Mouse (Mus musculus): ENCODE measurements around the gene Iqcd. TPM values are rescaled to one million over a fixed set of nuclear protein-coding genes. Genes with fewer than 3 reads are reported as not detected.

The Iqcd gene
- polyA plus RNA-seq, 1 experiment from 2014 or later, result 0.54 TPM

DNA sequence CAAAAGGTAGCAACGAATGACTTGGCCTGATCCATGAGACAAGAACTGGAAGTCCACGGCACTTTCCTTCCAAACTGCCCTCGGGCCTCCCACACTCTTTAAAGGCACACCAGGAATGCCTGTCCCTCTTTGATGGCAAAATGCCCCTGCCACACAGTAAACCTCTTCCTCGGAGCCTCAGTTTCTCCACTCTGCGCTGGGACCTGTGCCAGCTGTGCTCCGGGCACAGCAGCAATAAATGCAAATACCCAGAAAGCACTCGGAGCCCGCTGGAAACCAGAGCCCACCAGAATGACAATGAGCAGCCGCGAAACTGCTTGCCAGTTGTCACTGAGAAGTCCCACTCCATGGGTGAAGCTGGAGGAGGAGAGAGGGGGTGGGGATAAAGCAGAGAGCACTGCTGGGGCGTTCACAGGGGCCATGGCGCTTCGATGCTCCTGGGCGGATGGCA lies 21.0 kb upstream of the Iqcd start:
- no peaks in the 10 kb centered on the region for H3K9me3 ChIP-seq (ENCODE audit: control insufficient read depth, low read depth, low read length)
- H3K27me3 ChIP-seq (ENCODE audit: control insufficient read depth, insufficient read depth, low read length), result no peaks in the 10 kb centered on the region
- H3K4me1 ChIP-seq (ENCODE audit: control insufficient read depth, insufficient read depth, low read length), result peaks cover 81% of the 10 kb centered on the region
- H3K4me2 ChIP-seq (replicated peaks; ENCODE audit: low read depth, low read length), result no peak overlapping the region
- 58% methylated on average over 14 of the region's 14 CpGs for WGBS
- H3K9ac ChIP-seq (replicated peaks; ENCODE audit: low read depth, low read length), result no peak overlapping the region
- H3K4me3 ChIP-seq (ENCODE audit: low read depth, low read length), result no peak overlapping the region
- no peaks in the 10 kb centered on the region for H3K36me3 ChIP-seq (ENCODE audit: control insufficient read depth, insufficient read depth, low read length)
- peak overlapping the region; percentile 70 for H3K27ac ChIP-seq (ENCODE audit: low read length)
- ATAC-seq (ENCODE audit: insufficient number of reproducible peaks, insufficient read depth, low FRiP score, low read depth), result no peak

DNA sequence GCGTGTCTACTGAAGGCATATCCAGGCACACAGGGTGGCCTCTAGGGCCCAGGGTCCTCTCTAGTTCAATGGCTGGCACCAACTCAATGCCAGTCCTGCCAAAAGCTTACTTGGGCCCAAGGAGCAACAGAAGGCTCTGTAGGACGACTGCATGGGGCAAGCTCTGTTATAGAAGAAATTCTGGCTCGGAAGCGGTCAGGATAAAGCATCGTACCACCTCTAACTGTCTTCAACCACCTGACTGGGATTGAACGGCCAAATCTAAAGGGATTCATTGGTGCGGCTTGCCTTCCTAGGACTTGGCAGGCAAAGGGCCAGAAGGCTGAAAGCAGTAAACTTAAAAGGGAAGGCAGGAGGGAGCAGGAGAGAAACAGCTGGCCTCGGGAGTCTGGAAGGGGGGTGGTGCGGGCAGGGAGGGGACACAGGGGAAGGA lies 20.5 kb upstream of the Iqcd start:
- Histone ChIP-seq H3K36me3 (ENCODE audit: control insufficient read depth, insufficient read depth, low read length) (no peaks in the 10 kb centered on the region), H3K9me3 (ENCODE audit: control insufficient read depth, low read depth, low read length) (no peaks in the 10 kb centered on the region), H3K27me3 (ENCODE audit: control insufficient read depth, insufficient read depth, low read length) (no peaks in the 10 kb centered on the region), H3K4me1 (ENCODE audit: control insufficient read depth, insufficient read depth, low read length) (peaks cover 75% of the 10 kb centered on the region), H3K27ac (ENCODE audit: low read length) (peak overlapping the region; percentile 70), H3K4me3 (ENCODE audit: low read depth, low read length) (no peak overlapping the region), H3K4me2 (replicated peaks; ENCODE audit: low read depth, low read length) (no peak overlapping the region), H3K9ac (replicated peaks; ENCODE audit: low read depth, low read length) (no peak overlapping the region)
- WGBS, result 48% methylated on average over 9 of the region's 9 CpGs
- no peak for ATAC-seq (ENCODE audit: insufficient number of reproducible peaks, insufficient read depth, low FRiP score, low read depth)

DNA sequence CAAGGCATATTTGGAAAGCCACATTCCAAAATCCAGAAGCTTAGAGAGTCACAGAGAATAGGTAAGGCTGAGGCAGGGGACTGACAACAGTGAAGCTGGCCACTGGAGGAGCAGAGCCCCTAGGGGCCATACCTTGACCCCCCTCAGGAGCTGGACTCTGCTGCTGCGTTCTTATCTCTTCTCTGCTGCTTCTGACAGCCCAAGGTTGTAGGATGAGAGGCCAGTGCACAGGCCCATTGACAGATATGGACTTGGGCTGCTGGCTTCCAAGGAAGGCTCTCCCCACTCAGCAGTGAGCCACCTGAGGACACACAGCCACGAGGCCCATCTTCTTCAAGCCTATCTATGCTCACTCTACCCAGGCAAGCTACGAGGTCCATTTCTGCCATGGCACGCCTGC lies 19.9 kb upstream of the Iqcd start:
- H3K4me3 ChIP-seq (ENCODE audit: low read depth, low read length), result no peak overlapping the region
- H3K9ac ChIP-seq (replicated peaks; ENCODE audit: low read depth, low read length), result no peak overlapping the region
- peaks cover 71% of the 10 kb centered on the region for H3K4me1 ChIP-seq (ENCODE audit: control insufficient read depth, insufficient read depth, low read length)
- no peaks in the 10 kb centered on the region for H3K9me3 ChIP-seq (ENCODE audit: control insufficient read depth, low read depth, low read length)
- H3K27ac ChIP-seq (ENCODE audit: low read length), result peak overlapping the region; percentile 70; the same call in 1 of the 2 replicates
- ATAC-seq (ENCODE audit: insufficient number of reproducible peaks, insufficient read depth, low FRiP score, low read depth), result no peak
- H3K27me3 ChIP-seq (ENCODE audit: control insufficient read depth, insufficient read depth, low read length), result no peaks in the 10 kb centered on the region
- WGBS, result 77% methylated on average over 4 of the region's 4 CpGs
- H3K4me2 ChIP-seq (replicated peaks; ENCODE audit: low read depth, low read length), result no peak overlapping the region
- no peaks in the 10 kb centered on the region for H3K36me3 ChIP-seq (ENCODE audit: control insufficient read depth, insufficient read depth, low read length)

DNA sequence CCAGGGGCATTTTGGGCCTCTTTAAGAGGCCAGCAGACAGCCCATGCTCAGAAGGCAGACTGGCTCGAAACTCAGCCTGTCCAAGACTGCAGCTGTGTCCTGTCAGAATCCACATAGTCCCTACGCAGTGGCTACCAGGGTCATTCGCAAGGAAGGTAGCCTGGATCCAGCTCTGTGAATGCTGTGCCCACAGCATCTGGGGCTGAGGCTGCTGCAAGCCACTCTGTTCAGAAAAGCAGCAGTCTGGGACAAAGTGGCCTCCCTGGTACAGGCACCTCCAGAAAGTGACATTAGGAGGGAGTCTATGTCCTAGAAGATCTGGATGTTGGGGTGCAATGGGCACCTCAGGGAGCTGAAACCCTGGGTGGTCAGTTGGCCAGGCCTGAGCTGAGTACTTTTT lies 19.0 kb upstream of the Iqcd start:
- 62% methylated on average over 3 of the region's 3 CpGs for WGBS
- no peak overlapping the region for H3K4me3 ChIP-seq (ENCODE audit: low read depth, low read length)
- no peak overlapping the region for H3K27ac ChIP-seq (ENCODE audit: low read length)

GRCm38 (mm10) chr5:120570289-120570897 lies 18.4 kb upstream of the Iqcd start:
- Histone ChIP-seq H3K36me3 (ENCODE audit: control insufficient read depth, insufficient read depth, low read length) (no peaks in the 10 kb centered on the region), H3K27ac (ENCODE audit: low read length) (0 out of 2 replicates have a peak overlapping the region, but pooled peaks have one; percentile 45), H3K27me3 (ENCODE audit: control insufficient read depth, insufficient read depth, low read length) (no peaks in the 10 kb centered on the region), H3K9me3 (ENCODE audit: control insufficient read depth, low read depth, low read length) (no peaks in the 10 kb centered on the region), H3K9ac (replicated peaks; ENCODE audit: low read depth, low read length) (no peak overlapping the region), H3K4me3 (ENCODE audit: low read depth, low read length) (no peak overlapping the region), H3K4me2 (replicated peaks; ENCODE audit: low read depth, low read length) (no peak overlapping the region), H3K4me1 (ENCODE audit: control insufficient read depth, insufficient read depth, low read length) (peaks cover 58% of the 10 kb centered on the region)
- 79% methylated on average over 11 of the region's 11 CpGs for WGBS
- no peak for ATAC-seq (ENCODE audit: insufficient number of reproducible peaks, insufficient read depth, low FRiP score, low read depth)

More for the DNA sequence above, 19.0 kb upstream of the Iqcd start:
- Histone ChIP-seq H3K9me3 (ENCODE audit: control insufficient read depth, low read depth, low read length) (no peaks in the 10 kb centered on the region), H3K36me3 (ENCODE audit: control insufficient read depth, insufficient read depth, low read length) (no peaks in the 10 kb centered on the region), H3K4me1 (ENCODE audit: control insufficient read depth, insufficient read depth, low read length) (peaks cover 64% of the 10 kb centered on the region), H3K9ac (replicated peaks; ENCODE audit: low read depth, low read length) (no peak overlapping the region), H3K27me3 (ENCODE audit: control insufficient read depth, insufficient read depth, low read length) (no peaks in the 10 kb centered on the region), H3K4me2 (replicated peaks; ENCODE audit: low read depth, low read length) (no peak overlapping the region)
- ATAC-seq (ENCODE audit: insufficient number of reproducible peaks, insufficient read depth, low FRiP score, low read depth), result no peak

- Histone ChIP-seq H3K4me1 (ENCODE audit: control insufficient read depth, insufficient read depth, low read length) (peaks cover 50% of the 10 kb centered on the region), H3K9ac (replicated peaks; ENCODE audit: low read depth, low read length) (no peak overlapping the region), H3K4me2 (replicated peaks; ENCODE audit: low read depth, low read length) (no peak overlapping the region), H3K27ac (ENCODE audit: low read length) (peak overlapping the region; percentile 48; the same call in 1 of the 2 replicates), H3K27me3 (ENCODE audit: control insufficient read depth, insufficient read depth, low read length) (no peaks in the 10 kb centered on the region), H3K9me3 (ENCODE audit: control insufficient read depth, low read depth, low read length) (no peaks in the 10 kb centered on the region), H3K4me3 (ENCODE audit: low read depth, low read length) (no peak overlapping the region), H3K36me3 (ENCODE audit: control insufficient read depth, insufficient read depth, low read length) (no peaks in the 10 kb centered on the region)
- no peak for ATAC-seq (ENCODE audit: insufficient number of reproducible peaks, insufficient read depth, low FRiP score, low read depth)
- 48% methylated on average over 14 of the region's 14 CpGs for WGBS
Measured at GRCm38 (mm10) chr5:120571056-120571740, 17.6 kb upstream of the Iqcd start.

DNA sequence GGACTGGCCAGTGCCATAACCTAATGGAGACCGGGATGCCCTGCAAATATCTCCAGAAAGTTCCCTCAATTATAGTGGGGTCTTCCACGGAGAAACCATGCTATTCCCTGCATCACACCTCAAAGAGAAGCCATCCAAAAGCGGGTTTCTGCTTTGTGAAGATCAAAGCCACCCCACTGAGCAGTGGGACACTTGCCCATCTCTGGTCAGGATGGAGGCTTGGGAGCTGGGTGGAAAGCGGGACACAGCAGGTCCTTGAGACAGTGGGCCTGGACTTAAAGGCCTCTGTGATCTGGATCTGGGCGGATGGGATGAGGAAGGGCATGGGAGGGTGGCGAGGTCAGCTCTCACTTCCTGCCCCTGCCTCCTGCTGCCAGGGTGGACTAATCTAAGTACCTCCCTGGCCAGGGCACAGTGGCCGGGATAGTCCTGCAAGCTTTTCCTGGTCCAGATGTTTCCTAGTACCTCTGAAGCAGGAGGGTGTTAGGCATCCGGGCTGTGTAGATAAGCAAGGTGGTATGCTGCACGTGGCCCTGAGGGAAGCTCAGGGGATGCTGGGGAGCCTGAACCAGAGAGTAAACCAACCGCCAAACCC lies 14.2 kb upstream of the Iqcd start:
- WGBS, result 70% methylated on average over 10 of the region's 10 CpGs
- H3K4me1 ChIP-seq (ENCODE audit: control insufficient read depth, insufficient read depth, low read length), result peaks cover 41% of the 10 kb centered on the region
- no peaks in the 10 kb centered on the region for H3K27me3 ChIP-seq (ENCODE audit: control insufficient read depth, insufficient read depth, low read length)
- H3K36me3 ChIP-seq (ENCODE audit: control insufficient read depth, insufficient read depth, low read length), result no peaks in the 10 kb centered on the region
- H3K27ac ChIP-seq (ENCODE audit: low read length), result no peak overlapping the region
- H3K9ac ChIP-seq (replicated peaks; ENCODE audit: low read depth, low read length), result no peak overlapping the region
- H3K4me2 ChIP-seq (replicated peaks; ENCODE audit: low read depth, low read length), result no peak overlapping the region
- no peak overlapping the region for H3K4me3 ChIP-seq (ENCODE audit: low read depth, low read length)
- no peak for ATAC-seq (ENCODE audit: insufficient number of reproducible peaks, insufficient read depth, low FRiP score, low read depth)
- no peaks in the 10 kb centered on the region for H3K9me3 ChIP-seq (ENCODE audit: control insufficient read depth, low read depth, low read length)

- H3K4me2 ChIP-seq (replicated peaks; ENCODE audit: low read depth, low read length), result no peak overlapping the region
- H3K27me3 ChIP-seq (ENCODE audit: control insufficient read depth, insufficient read depth, low read length), result no peaks in the 10 kb centered on the region
- H3K36me3 ChIP-seq (ENCODE audit: control insufficient read depth, insufficient read depth, low read length), result no peaks in the 10 kb centered on the region; the same call in 1 of the 2 replicates
- H3K27ac ChIP-seq (ENCODE audit: low read length), result no peak overlapping the region
- no peak overlapping the region for H3K4me3 ChIP-seq (ENCODE audit: low read depth, low read length)
- 69% methylated on average over 11 of the region's 11 CpGs for WGBS
- H3K9me3 ChIP-seq (ENCODE audit: control insufficient read depth, low read depth, low read length), result no peaks in the 10 kb centered on the region
- no peak overlapping the region for H3K9ac ChIP-seq (replicated peaks; ENCODE audit: low read depth, low read length)
- H3K4me1 ChIP-seq (ENCODE audit: control insufficient read depth, insufficient read depth, low read length), result peaks cover 23% of the 10 kb centered on the region
- no peak for ATAC-seq (ENCODE audit: insufficient number of reproducible peaks, insufficient read depth, low FRiP score, low read depth)
Measured at GRCm38 (mm10) chr5:120576781-120577301, 12.0 kb upstream of the Iqcd start.
